Mouse (Mus musculus): ENCODE results near the gene Ifngr1.

The Ifngr1 gene

DNA sequence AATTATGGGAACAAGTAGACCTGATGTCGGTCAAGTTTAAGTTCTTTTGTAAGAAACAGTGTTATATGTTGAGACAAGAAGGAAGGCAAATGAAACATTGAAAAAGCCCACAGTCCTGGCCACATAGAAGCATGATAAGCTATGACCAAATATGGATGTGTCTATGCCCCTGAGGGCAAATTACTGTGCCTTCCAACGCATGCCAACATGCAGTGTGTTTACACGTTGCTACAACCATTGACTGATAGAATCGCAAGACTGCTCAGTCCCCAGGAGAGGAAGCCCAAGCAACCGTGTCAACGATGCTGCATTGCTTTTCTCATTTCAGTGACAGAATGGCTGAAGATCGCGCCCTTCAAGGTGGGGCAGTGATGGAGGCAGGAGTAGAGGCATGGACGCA is 65.7 kb downstream of the Ifngr1 start:
- no peak for DNase-seq
